Mouse (Mus musculus) bone marrow macrophage, adult 2 months (primary cell): ENCODE measurements around the gene Pdzd2.

Experiments used
- CTCF ChIP-seq: IDR thresholded peaks from 2 replicates; pipeline ENCODE4 v1.5.1; 2012; ENCODE audit warnings: low read depth, mild to moderate bottlenecking, low read length, moderate library complexity
- POLR2A ChIP-seq: IDR thresholded peaks from 2 replicates; pipeline ENCODE4 v1.6.1; 2012; ENCODE audit warnings: mild to moderate bottlenecking, low read depth, low read length, borderline replicate concordance

DNA sequence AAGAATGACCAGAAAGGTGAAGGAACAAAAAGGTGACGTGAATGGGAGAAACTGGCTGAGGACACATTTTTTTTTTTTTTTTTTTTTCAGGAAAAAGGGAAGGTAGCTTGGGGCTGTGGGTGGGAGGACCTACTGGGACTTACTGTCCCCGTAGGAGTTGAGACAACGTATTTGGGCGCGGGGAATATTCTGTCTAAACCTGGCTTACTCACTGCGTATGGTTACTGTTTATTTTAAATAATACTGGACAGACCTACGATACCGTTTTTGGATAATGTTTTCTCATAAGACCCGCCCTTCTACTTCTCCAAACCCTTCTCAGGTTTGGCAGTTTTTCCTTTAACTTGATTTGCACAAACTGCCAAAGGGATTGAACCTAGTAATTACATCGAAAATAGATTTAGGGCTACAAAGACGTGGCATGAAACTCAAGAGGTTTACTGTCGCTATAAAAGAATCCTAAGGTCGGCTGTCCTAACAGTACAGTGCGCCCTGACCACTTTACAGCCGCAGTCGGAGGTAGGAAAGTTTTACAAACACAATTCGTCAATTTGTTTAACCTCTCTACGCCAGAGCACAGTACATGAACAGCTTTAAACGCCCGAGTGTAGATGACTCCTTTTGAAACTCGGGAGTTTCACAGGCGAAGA lies 419.2 kb downstream of the Pdzd2 start:
- TF ChIP-seq CTCF (no peak), POLR2A (no peak)
